Mouse (Mus musculus): ENCODE measurements at regions not wholly inside any gene's neighbourhood (a gene's known extent, or its start where the extent isn't known, plus 50 kb on each side); places are given as distances from the start of the nearest gene placed in this dataset.

- no peaks in the 10 kb centered on the region for H3K36me3 ChIP-seq (replicated peaks; ENCODE audit: control insufficient read depth, insufficient read depth, low read length)
- TF ChIP-seq EP300 (IDR thresholded peaks at IDR 0.05; ENCODE audit: low read depth) (no peak), CTCF (IDR thresholded peaks at IDR 0.05; ENCODE audit: low read depth) (no peak)
- DNase-seq (ENCODE audit: low spot score): no peak
Observed at GRCm38 (mm10) chr2:9267675-9268074, 613.4 kb upstream of the 4930412O13Rik start.

DNA sequence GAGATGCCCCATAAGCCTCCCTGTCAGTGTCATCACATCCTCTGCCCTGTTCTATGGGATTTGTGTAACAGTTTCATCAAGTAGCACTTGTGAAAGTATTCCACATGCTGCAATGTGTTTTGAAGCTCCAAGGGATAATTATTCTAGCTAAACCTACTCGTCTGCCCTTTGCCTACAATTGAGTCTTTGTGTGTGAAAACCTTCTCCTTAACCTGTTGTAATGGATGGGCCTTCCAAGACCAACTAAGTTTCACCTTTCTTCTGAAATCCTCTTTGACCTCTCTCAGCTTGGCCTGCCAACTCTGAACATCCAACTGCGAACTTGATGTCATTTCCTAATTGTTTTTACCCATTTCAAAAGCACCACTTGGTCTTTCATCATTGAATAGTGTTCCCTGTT, 597.6 kb upstream of the 4930412O13Rik start:
- H3K36me3 ChIP-seq (replicated peaks; ENCODE audit: control insufficient read depth, insufficient read depth, low read length): no peaks in the 10 kb centered on the region
- H3K4me1 ChIP-seq (ENCODE audit: control insufficient read depth, insufficient read depth): no peaks in the 10 kb centered on the region
- ATAC-seq (ENCODE audit: insufficient read depth, low read depth) (no peak), DNase-seq (ENCODE audit: low spot score) (no peak)
- no peak overlapping the region for H3K4me3 ChIP-seq (ENCODE audit: low read depth, low read length)
- H3K27ac ChIP-seq (ENCODE audit: low read depth): no peak overlapping the region
- WGBS: 73% methylated on average over 2 of the region's 2 CpGs
- H3K4me2 ChIP-seq (ENCODE audit: low read depth, low read length): no peak overlapping the region
- TF ChIP-seq EP300 (IDR thresholded peaks at IDR 0.05; ENCODE audit: low read depth): no peak
- TF ChIP-seq CTCF (IDR thresholded peaks at IDR 0.05; ENCODE audit: low read depth): no peak
- no peak overlapping the region for H3K9ac ChIP-seq (replicated peaks; ENCODE audit: low read depth, low read length)
- no peaks in the 10 kb centered on the region for H3K27me3 ChIP-seq (ENCODE audit: control insufficient read depth, insufficient read depth, low read length)
- H3K9me3 ChIP-seq (replicated peaks; ENCODE audit: control insufficient read depth, low read length): no peaks in the 10 kb centered on the region

More at GRCm38 (mm10) chr2:9267675-9268074, 613.4 kb upstream of the 4930412O13Rik start:
- Histone ChIP-seq H3K4me2 (ENCODE audit: low read depth, low read length) (no peak overlapping the region), H3K27me3 (ENCODE audit: control insufficient read depth, insufficient read depth, low read length) (no peaks in the 10 kb centered on the region), H3K4me1 (ENCODE audit: control insufficient read depth, insufficient read depth) (no peaks in the 10 kb centered on the region), H3K9ac (replicated peaks; ENCODE audit: low read depth, low read length) (no peak overlapping the region), H3K9me3 (replicated peaks; ENCODE audit: control insufficient read depth, low read length) (no peaks in the 10 kb centered on the region), H3K4me3 (ENCODE audit: low read depth, low read length) (no peak overlapping the region), H3K27ac (ENCODE audit: low read depth) (no peak overlapping the region)
- no peak for ATAC-seq (ENCODE audit: insufficient read depth, low read depth)
- 87% methylated on average over 4 of the region's 4 CpGs for WGBS

GRCm38 (mm10) chr2:9285800-9286199, 595.3 kb upstream of the 4930412O13Rik start:
- Histone ChIP-seq H3K4me1 (ENCODE audit: control insufficient read depth, insufficient read depth) (no peaks in the 10 kb centered on the region), H3K4me3 (ENCODE audit: low read depth, low read length) (no peak overlapping the region), H3K9ac (replicated peaks; ENCODE audit: low read depth, low read length) (no peak overlapping the region), H3K27me3 (ENCODE audit: control insufficient read depth, insufficient read depth, low read length) (no peaks in the 10 kb centered on the region), H3K27ac (ENCODE audit: low read depth) (no peak overlapping the region), H3K36me3 (replicated peaks; ENCODE audit: control insufficient read depth, insufficient read depth, low read length) (no peaks in the 10 kb centered on the region), H3K9me3 (replicated peaks; ENCODE audit: control insufficient read depth, low read length) (no peaks in the 10 kb centered on the region), H3K4me2 (ENCODE audit: low read depth, low read length) (no peak overlapping the region)
- TF ChIP-seq EP300 (IDR thresholded peaks at IDR 0.05; ENCODE audit: low read depth) (no peak), CTCF (IDR thresholded peaks at IDR 0.05; ENCODE audit: low read depth) (no peak)
- 80% methylated on average over 8 of the region's 8 CpGs for WGBS
- no peak for ATAC-seq (ENCODE audit: insufficient read depth, low read depth)
- no peak for DNase-seq (ENCODE audit: low spot score)

DNA sequence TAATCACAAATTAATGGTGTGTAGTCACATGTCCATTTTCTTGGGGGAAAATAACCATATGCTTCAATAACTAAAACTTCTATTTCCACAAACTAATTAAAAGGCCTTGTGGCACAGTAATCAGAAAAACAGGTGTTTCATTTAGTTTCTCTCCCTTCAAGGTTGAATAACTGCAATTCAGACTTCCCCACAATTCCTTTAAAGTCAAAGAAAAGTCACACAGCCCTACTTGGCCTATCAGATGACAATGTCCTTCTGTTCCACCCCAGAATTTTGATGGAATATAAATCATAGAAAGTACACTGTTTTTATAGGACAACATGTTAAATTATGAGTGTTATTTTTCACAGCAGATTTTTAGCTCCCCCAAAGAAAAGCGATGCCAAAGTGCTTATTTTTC, 594.0 kb upstream of the 4930412O13Rik start:
- H3K9ac ChIP-seq (replicated peaks; ENCODE audit: low read depth, low read length): no peak overlapping the region
- TF ChIP-seq CTCF (IDR thresholded peaks at IDR 0.05; ENCODE audit: low read depth) (no peak), EP300 (IDR thresholded peaks at IDR 0.05; ENCODE audit: low read depth) (no peak)
- H3K4me3 ChIP-seq (ENCODE audit: low read depth, low read length): no peak overlapping the region
- H3K27ac ChIP-seq (ENCODE audit: low read depth): no peak overlapping the region
- no peak for ATAC-seq (ENCODE audit: insufficient read depth, low read depth)
- no peak for DNase-seq (ENCODE audit: low spot score)
- 87% methylated on average over 1 of the region's 1 CpGs for WGBS
- no peak overlapping the region for H3K4me2 ChIP-seq (ENCODE audit: low read depth, low read length)
- no peaks in the 10 kb centered on the region for H3K9me3 ChIP-seq (replicated peaks; ENCODE audit: control insufficient read depth, low read length)
- no peaks in the 10 kb centered on the region for H3K27me3 ChIP-seq (ENCODE audit: control insufficient read depth, insufficient read depth, low read length)
- H3K36me3 ChIP-seq (replicated peaks; ENCODE audit: control insufficient read depth, insufficient read depth, low read length): no peaks in the 10 kb centered on the region
- no peaks in the 10 kb centered on the region for H3K4me1 ChIP-seq (ENCODE audit: control insufficient read depth, insufficient read depth)

DNA sequence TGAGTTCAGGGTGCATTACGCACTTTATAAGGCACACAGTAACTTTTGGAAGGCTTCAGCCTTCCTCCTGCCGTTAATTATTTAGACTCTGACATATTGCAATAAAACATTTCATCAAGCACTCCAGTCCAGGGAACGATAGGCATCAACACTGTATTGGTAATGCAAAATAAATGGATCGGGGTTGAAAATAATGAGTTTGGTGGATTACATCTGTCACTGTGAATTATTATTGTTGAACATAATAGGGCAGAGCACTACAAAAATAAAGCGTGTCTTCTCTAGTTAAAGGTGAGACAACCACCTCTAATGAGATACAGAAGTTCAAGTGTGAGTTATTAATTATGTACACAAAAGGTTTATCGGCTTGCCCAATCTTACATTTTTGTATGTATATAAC, 593.4 kb upstream of the 4930412O13Rik start:
- ATAC-seq (ENCODE audit: insufficient read depth, low read depth) (no peak), DNase-seq (ENCODE audit: low spot score) (no peak)
- H3K9ac ChIP-seq (replicated peaks; ENCODE audit: low read depth, low read length): no peak overlapping the region
- no peaks in the 10 kb centered on the region for H3K27me3 ChIP-seq (ENCODE audit: control insufficient read depth, insufficient read depth, low read length)
- TF ChIP-seq EP300 (IDR thresholded peaks at IDR 0.05; ENCODE audit: low read depth): no peak
- TF ChIP-seq CTCF (IDR thresholded peaks at IDR 0.05; ENCODE audit: low read depth): no peak
- no peak overlapping the region for H3K27ac ChIP-seq (ENCODE audit: low read depth)
- H3K4me1 ChIP-seq (ENCODE audit: control insufficient read depth, insufficient read depth): no peaks in the 10 kb centered on the region
- WGBS: 85% methylated on average over 6 of the region's 6 CpGs
- H3K4me2 ChIP-seq (ENCODE audit: low read depth, low read length): no peak overlapping the region
- no peaks in the 10 kb centered on the region for H3K9me3 ChIP-seq (replicated peaks; ENCODE audit: control insufficient read depth, low read length)
- H3K4me3 ChIP-seq (ENCODE audit: low read depth, low read length): no peak overlapping the region
- H3K36me3 ChIP-seq (replicated peaks; ENCODE audit: control insufficient read depth, insufficient read depth, low read length): no peaks in the 10 kb centered on the region

DNA sequence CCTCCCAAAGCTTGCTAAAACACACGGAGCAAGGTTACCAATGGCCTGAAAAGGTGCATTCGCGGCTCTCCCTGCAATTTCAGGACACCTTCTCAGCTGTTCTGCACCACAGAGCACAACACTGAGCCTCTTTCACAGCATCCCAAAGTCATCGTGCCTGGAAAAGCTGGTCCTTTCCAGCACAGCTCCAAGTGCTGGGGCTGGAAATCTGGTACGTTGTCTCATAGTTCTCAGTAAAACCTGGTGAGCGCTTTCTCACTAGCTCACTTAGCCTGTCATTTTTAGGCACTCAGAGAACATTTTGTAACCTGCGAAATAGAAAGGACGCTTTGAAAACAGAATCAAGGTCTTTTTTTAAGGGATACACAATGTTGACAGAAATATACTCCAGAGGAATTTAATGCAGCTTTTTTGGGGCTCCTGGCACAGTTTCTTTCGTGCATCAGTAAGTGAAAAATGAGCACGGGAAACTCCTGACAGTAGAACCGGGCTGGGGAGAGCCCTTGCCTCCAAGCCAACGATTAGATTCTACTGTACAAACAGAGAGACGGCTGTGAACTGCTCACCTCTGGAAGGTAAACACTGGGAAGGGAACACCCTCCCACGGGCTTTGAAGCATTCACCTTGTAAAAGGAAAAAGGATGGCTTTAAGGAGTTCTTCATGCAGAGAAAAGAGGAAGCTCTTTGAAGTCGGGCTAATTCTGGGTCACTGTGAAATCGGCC, 549.3 kb upstream of the 4930412O13Rik start:
- WGBS: 55% methylated on average over 16 of the region's 16 CpGs

More for the DNA sequence above, 549.3 kb upstream of the 4930412O13Rik start:
- H3K4me3 ChIP-seq (ENCODE audit: low read depth, low read length): no peak overlapping the region
- H3K27me3 ChIP-seq (ENCODE audit: control insufficient read depth, insufficient read depth, low read length): no peaks in the 10 kb centered on the region
- H3K36me3 ChIP-seq (replicated peaks; ENCODE audit: control insufficient read depth, insufficient read depth, low read length): no peaks in the 10 kb centered on the region
- no peak overlapping the region for H3K27ac ChIP-seq (ENCODE audit: low read depth)
- no peaks in the 10 kb centered on the region for H3K9me3 ChIP-seq (replicated peaks; ENCODE audit: control insufficient read depth, low read length)
- ATAC-seq (ENCODE audit: insufficient read depth, low read depth): no peak
- no peak for TF ChIP-seq EP300 (IDR thresholded peaks at IDR 0.05; ENCODE audit: low read depth)
- no peak for TF ChIP-seq CTCF (IDR thresholded peaks at IDR 0.05; ENCODE audit: low read depth)
- no peak overlapping the region for H3K4me2 ChIP-seq (ENCODE audit: low read depth, low read length)
- H3K4me1 ChIP-seq (ENCODE audit: control insufficient read depth, insufficient read depth): no peaks in the 10 kb centered on the region
- no peak for DNase-seq (ENCODE audit: low spot score)
- no peak overlapping the region for H3K9ac ChIP-seq (replicated peaks; ENCODE audit: low read depth, low read length)
